Mouse (Mus musculus): ENCODE results near the gene Vmn2r121. TPM values are rescaled to one million over a fixed set of nuclear protein-coding genes. Genes with fewer than 3 reads are reported as not detected.

Vmn2r121 gene
- polyA plus RNA-seq (2015; fragmentation: Nextera tagmentation; extraction: Ambion mirVana) = 0.02 TPM in 1 of 2 replicates, not detected in the other

DNA sequence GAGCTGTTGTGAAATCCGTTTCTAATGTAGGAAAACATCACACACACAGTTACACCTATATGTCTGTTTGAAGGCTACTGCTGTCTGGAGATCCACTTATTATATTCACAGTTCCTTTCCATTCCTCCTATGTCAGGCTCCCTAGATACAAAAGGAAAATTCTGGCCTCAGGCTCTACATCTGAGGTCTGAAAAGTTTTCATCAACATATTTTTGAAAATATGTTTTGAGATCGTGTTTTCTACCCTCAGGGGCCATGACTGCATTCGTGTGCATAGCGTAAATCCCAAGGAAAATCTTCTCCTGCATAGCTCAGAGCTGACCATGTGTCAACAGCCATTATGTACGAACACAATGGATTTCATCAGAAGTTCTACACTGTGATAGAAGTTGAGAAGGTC is at the start of gene Vmn2r121:
Gene Vmn2r121 (minus strand): TSS at position 101 of the 400 bp plus-strand sequence.
- 53% methylated on average over 5 of the region's 5 CpGs for WGBS
- Histone ChIP-seq H3K4me2 (replicated peaks; ENCODE audit: low read depth) (no peak within 1 kb of the TSS), H3K36me3 (ENCODE audit: control insufficient read depth, insufficient read depth, low read length) (no peaks in the 10 kb centered on the region), H3K27me3 (ENCODE audit: control insufficient read depth, insufficient read depth, low read length) (no peaks in the 10 kb centered on the region), H3K4me1 (replicated peaks; ENCODE audit: control insufficient read depth, insufficient read depth) (no peaks in the 10 kb centered on the region), H3K4me3 (ENCODE audit: low read depth, low read length) (no peak within 1 kb of the TSS), H3K9ac (ENCODE audit: low read length) (no peak within 1 kb of the TSS), H3K27ac (replicated peaks) (no peak within 1 kb of the TSS), H3K9me3 (ENCODE audit: control insufficient read depth, low read length) (no peaks in the 10 kb centered on the region)
- ATAC-seq (ENCODE audit: low FRiP score, low TSS enrichment) = no peak
- TF ChIP-seq EP300 (optimal IDR thresholded peaks at IDR 0.05) = no peak
- TF ChIP-seq CTCF (IDR thresholded peaks at IDR 0.05; ENCODE audit: low read depth) = no peak
- no peak for DNase-seq (ENCODE audit: low spot score)
